Mouse (Mus musculus): ENCODE results near the gene Hmcn2. TPM values are rescaled to one million over a fixed set of nuclear protein-coding genes. Genes with fewer than 3 reads are reported as not detected.
A peak's percentile ranks its signal among the peaks of the same experiment; 100 is the strongest.

The Hmcn2 gene
- polyA plus RNA-seq, 1 experiment from 2014 or later, result 5.5 TPM

- no peaks in the 10 kb centered on the region for H3K36me3 ChIP-seq (ENCODE audit: control insufficient read depth, insufficient read depth)
- ATAC-seq, result no peak
- no peaks in the 10 kb centered on the region for H3K4me1 ChIP-seq (replicated peaks; ENCODE audit: control insufficient read depth, insufficient read depth, low read length)
- H3K27ac ChIP-seq (ENCODE audit: low read depth, low read length), result no peak overlapping the region
- no peak overlapping the region for H3K4me3 ChIP-seq (ENCODE audit: low read depth, low read length)
- H3K4me2 ChIP-seq (replicated peaks; ENCODE audit: low read depth), result no peak overlapping the region
- TF ChIP-seq CTCF (IDR thresholded peaks at IDR 0.05; ENCODE audit: low read depth), result no peak
- no peaks in the 10 kb centered on the region for H3K9me3 ChIP-seq (ENCODE audit: control insufficient read depth)
- H3K27me3 ChIP-seq (replicated peaks; ENCODE audit: control insufficient read depth, insufficient read depth, low read length), result no peaks in the 10 kb centered on the region
- 79% methylated on average over 10 of the region's 10 CpGs for WGBS
- H3K9ac ChIP-seq (ENCODE audit: low read depth, low read length), result no peak overlapping the region
Measured at GRCm38 (mm10) chr2:31299996-31300395, 14.2 kb upstream of the Hmcn2 start.

DNA sequence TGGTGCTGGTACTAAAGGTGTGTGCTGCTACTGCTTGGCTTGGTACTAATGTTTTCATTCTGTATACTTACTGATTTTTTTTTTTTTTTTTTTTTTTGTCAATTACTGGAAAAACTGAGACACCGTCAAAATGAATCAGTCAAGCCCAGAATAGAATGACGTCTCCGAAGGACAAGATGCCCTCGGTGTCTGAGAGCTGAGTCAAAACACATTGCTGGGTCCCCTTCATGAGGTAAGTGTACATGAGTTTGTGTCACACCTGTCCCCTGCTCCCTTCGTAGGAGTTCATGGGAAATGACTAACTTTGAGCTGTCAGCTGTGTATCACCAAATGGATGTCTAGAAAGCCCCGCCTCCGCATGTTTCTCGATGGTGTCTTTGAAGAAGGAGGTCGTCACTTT, 11.0 kb upstream of the Hmcn2 start:
- H3K27ac ChIP-seq (ENCODE audit: low read depth, low read length), result no peak overlapping the region
- no peaks in the 10 kb centered on the region for H3K36me3 ChIP-seq (ENCODE audit: control insufficient read depth, insufficient read depth)
- no peaks in the 10 kb centered on the region for H3K4me1 ChIP-seq (replicated peaks; ENCODE audit: control insufficient read depth, insufficient read depth, low read length)
- TF ChIP-seq CTCF (IDR thresholded peaks at IDR 0.05; ENCODE audit: low read depth), result no peak
- no peak overlapping the region for H3K4me3 ChIP-seq (ENCODE audit: low read depth, low read length)
- WGBS, result 74% methylated on average over 9 of the region's 9 CpGs
- no peak overlapping the region for H3K9ac ChIP-seq (ENCODE audit: low read depth, low read length)
- H3K4me2 ChIP-seq (replicated peaks; ENCODE audit: low read depth), result no peak overlapping the region
- no peaks in the 10 kb centered on the region for H3K9me3 ChIP-seq (ENCODE audit: control insufficient read depth)
- no peak for ATAC-seq
- H3K27me3 ChIP-seq (replicated peaks; ENCODE audit: control insufficient read depth, insufficient read depth, low read length), result no peaks in the 10 kb centered on the region

- Histone ChIP-seq H3K4me3 (ENCODE audit: low read depth, low read length) (no peak overlapping the region), H3K27ac (ENCODE audit: low read depth, low read length) (no peak overlapping the region), H3K9me3 (ENCODE audit: control insufficient read depth) (no peaks in the 10 kb centered on the region), H3K4me2 (replicated peaks; ENCODE audit: low read depth) (no peak overlapping the region), H3K36me3 (ENCODE audit: control insufficient read depth, insufficient read depth) (no peaks in the 10 kb centered on the region), H3K9ac (ENCODE audit: low read depth, low read length) (no peak overlapping the region), H3K27me3 (replicated peaks; ENCODE audit: control insufficient read depth, insufficient read depth, low read length) (no peaks in the 10 kb centered on the region), H3K4me1 (replicated peaks; ENCODE audit: control insufficient read depth, insufficient read depth, low read length) (no peaks in the 10 kb centered on the region)
- no peak for ATAC-seq
- TF ChIP-seq CTCF (IDR thresholded peaks at IDR 0.05; ENCODE audit: low read depth), result no peak
- 69% methylated on average over 9 of the region's 9 CpGs for WGBS
Measured at GRCm38 (mm10) chr2:31304191-31304590, 10.0 kb upstream of the Hmcn2 start.

- no peaks in the 10 kb centered on the region for H3K4me1 ChIP-seq (replicated peaks; ENCODE audit: control insufficient read depth, insufficient read depth, low read length)
- 74% methylated on average over 22 of the region's 22 CpGs for WGBS
- H3K27ac ChIP-seq (ENCODE audit: low read depth, low read length), result no peak overlapping the region
- no peak overlapping the region for H3K9ac ChIP-seq (ENCODE audit: low read depth, low read length)
- no peak for ATAC-seq
- H3K4me3 ChIP-seq (ENCODE audit: low read depth, low read length), result no peak overlapping the region
- no peak for TF ChIP-seq CTCF (IDR thresholded peaks at IDR 0.05; ENCODE audit: low read depth)
- H3K36me3 ChIP-seq (ENCODE audit: control insufficient read depth, insufficient read depth), result no peaks in the 10 kb centered on the region
- H3K9me3 ChIP-seq (ENCODE audit: control insufficient read depth), result no peaks in the 10 kb centered on the region
- H3K4me2 ChIP-seq (replicated peaks; ENCODE audit: low read depth), result no peak overlapping the region
- no peaks in the 10 kb centered on the region for H3K27me3 ChIP-seq (replicated peaks; ENCODE audit: control insufficient read depth, insufficient read depth, low read length)
Measured at GRCm38 (mm10) chr2:31304801-31305665, 9.2 kb upstream of the Hmcn2 start.

DNA sequence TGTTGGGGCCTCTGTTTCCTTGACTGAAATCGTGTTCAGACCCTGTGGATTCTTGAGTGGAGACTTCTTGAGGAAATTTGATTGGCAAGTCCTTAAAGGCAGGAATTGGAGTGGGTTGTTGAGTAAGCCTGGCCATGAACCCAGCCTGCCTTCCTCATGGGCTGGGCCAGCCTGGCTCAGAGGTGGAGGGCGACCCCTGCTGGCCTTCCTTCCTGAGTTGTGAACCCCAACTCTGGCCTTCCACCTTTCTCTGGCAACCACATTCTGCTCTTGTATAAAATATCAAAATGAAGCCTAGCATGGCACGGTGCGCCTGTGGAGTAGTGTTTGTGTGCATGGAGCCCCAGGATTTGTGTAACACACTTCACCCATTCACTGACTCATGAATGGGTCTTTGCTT, 8.5 kb upstream of the Hmcn2 start:
- Histone ChIP-seq H3K9ac (ENCODE audit: low read depth, low read length) (no peak overlapping the region), H3K36me3 (ENCODE audit: control insufficient read depth, insufficient read depth) (no peaks in the 10 kb centered on the region), H3K27me3 (replicated peaks; ENCODE audit: control insufficient read depth, insufficient read depth, low read length) (no peaks in the 10 kb centered on the region), H3K4me2 (replicated peaks; ENCODE audit: low read depth) (no peak overlapping the region), H3K4me1 (replicated peaks; ENCODE audit: control insufficient read depth, insufficient read depth, low read length) (no peaks in the 10 kb centered on the region), H3K9me3 (ENCODE audit: control insufficient read depth) (no peaks in the 10 kb centered on the region), H3K27ac (ENCODE audit: low read depth, low read length) (no peak overlapping the region), H3K4me3 (ENCODE audit: low read depth, low read length) (no peak overlapping the region)
- 42% methylated on average over 4 of the region's 4 CpGs for WGBS
- peak; percentile 70 for TF ChIP-seq CTCF (IDR thresholded peaks at IDR 0.05; ENCODE audit: low read depth)
- no peak for ATAC-seq

DNA sequence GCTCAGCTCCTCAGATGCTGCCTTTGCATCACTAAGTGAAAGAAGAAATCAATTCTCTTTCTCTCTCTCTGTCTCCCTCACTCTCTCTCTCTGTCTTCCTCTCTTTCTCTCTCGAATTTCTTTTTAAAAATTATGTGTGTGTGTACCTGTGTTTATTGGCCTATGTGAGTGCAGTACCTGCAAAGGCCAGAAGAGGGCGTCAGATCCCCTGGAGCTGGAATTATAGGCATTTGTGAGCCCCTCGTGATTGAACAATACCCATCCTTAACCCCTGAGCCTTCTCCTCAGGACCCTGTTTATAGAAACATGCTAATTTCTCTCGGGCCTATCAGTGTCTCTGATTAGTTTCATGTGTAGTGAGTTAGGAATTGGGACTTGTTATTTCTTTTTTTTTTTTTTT, 6.0 kb upstream of the Hmcn2 start:
- Histone ChIP-seq H3K4me1 (replicated peaks; ENCODE audit: control insufficient read depth, insufficient read depth, low read length) (no peaks in the 10 kb centered on the region), H3K9me3 (ENCODE audit: control insufficient read depth) (no peaks in the 10 kb centered on the region), H3K36me3 (ENCODE audit: control insufficient read depth, insufficient read depth) (no peaks in the 10 kb centered on the region), H3K9ac (ENCODE audit: low read depth, low read length) (no peak overlapping the region), H3K4me2 (replicated peaks; ENCODE audit: low read depth) (no peak overlapping the region), H3K27me3 (replicated peaks; ENCODE audit: control insufficient read depth, insufficient read depth, low read length) (peaks cover 7% of the 10 kb centered on the region; the same call in 1 of the 2 replicates), H3K4me3 (ENCODE audit: low read depth, low read length) (no peak overlapping the region), H3K27ac (ENCODE audit: low read depth, low read length) (no peak overlapping the region)
- peak; percentile 34; the same call in 1 of the 2 replicates for TF ChIP-seq CTCF (IDR thresholded peaks at IDR 0.05; ENCODE audit: low read depth)
- WGBS, result 60% methylated on average over 4 of the region's 4 CpGs
- ATAC-seq, result no peak
